Mouse (Mus musculus): ENCODE results near the gene S100a13. TPM values are rescaled to one million over a fixed set of nuclear protein-coding genes. Genes with fewer than 3 reads are reported as not detected.

Gene S100a13
- polyA plus RNA-seq, 2 experiments: 11.1 to 19.7 TPM

- WGBS (ENCODE audit: insufficient replicate concordance): 43% methylated on average over 1 of the region's 1 CpGs
- Histone ChIP-seq H3K4me1 (replicated peaks; ENCODE audit: control insufficient read depth in 2 of 2, insufficient read depth in 2 of 2, low read length in 1 of 2) (peaks cover 0 to 3% of the 10 kb centered on the region in 2 experiments; a peak in 1 of 4 replicates), H3K9me3 (ENCODE audit: control insufficient read depth, low read length) (no peaks in the 10 kb centered on the region), H3K36me3 (replicated peaks; ENCODE audit: control insufficient read depth, insufficient read depth, low read depth) (no peaks in the 10 kb centered on the region), H3K4me3 (ENCODE audit: insufficient read depth in 1 of 2, low read depth in 2 of 2, low read length in 2 of 2) (no peak overlapping the region), H3K27ac (no peak overlapping the region), H3K4me2 (ENCODE audit: low read depth) (no peak overlapping the region), H3K9ac (replicated peaks) (no peak overlapping the region), H3K27me3 (ENCODE audit: control insufficient read depth, insufficient read depth, low read length) (no peaks in the 10 kb centered on the region)
- no peak for TF ChIP-seq EP300 (IDR thresholded peaks at IDR 0.05; ENCODE audit: low read depth)
- no peak for TF ChIP-seq CTCF (IDR thresholded peaks at IDR 0.05; ENCODE audit: low read depth)
- DNase-seq (ENCODE audit: low read depth in 3 of 3, low spot score in 3 of 3) (no peak), ATAC-seq (ENCODE audit: insufficient read depth) (no peak)
These were observed 21.2 kb downstream of the S100a13 start for GRCm38 (mm10) chr3:90535446-90535845.

- H3K4me1 ChIP-seq (replicated peaks; ENCODE audit: control insufficient read depth in 2 of 2, insufficient read depth in 2 of 2, low read length in 1 of 2): peaks cover 0 to 3% of the 10 kb centered on the region in 2 experiments; a peak in 1 of 4 replicates
- ATAC-seq (ENCODE audit: insufficient read depth) (peak; percentile 57; the same call in 1 of the 2 replicates), DNase-seq (ENCODE audit: low read depth in 3 of 3, low spot score in 3 of 3) (peak in 1 of 3 experiments; percentile 12)
- peak within 1 kb of the TSS; percentile 34 for H3K4me2 ChIP-seq (ENCODE audit: low read depth)
- H3K9me3 ChIP-seq (ENCODE audit: control insufficient read depth, low read length): no peaks in the 10 kb centered on the region
- no peak within 1 kb of the TSS for H3K27ac ChIP-seq
- H3K9ac ChIP-seq (replicated peaks): no peak within 1 kb of the TSS
- 49% methylated on average over 10 of the region's 10 CpGs for WGBS (ENCODE audit: insufficient replicate concordance)
- no peaks in the 10 kb centered on the region for H3K27me3 ChIP-seq (ENCODE audit: control insufficient read depth, insufficient read depth, low read length)
- TF ChIP-seq CTCF (IDR thresholded peaks at IDR 0.05; ENCODE audit: low read depth): no peak
- no peaks in the 10 kb centered on the region for H3K36me3 ChIP-seq (replicated peaks; ENCODE audit: control insufficient read depth, insufficient read depth, low read depth)
- H3K4me3 ChIP-seq (ENCODE audit: insufficient read depth in 1 of 2, low read depth in 2 of 2, low read length in 2 of 2): peak within 1 kb of the TSS; percentile 22 to 30; a peak in 3 of 4 replicates
These were observed 23.1 kb downstream of the S100a13 start, which contains the start of gene S100a16 for GRCm38 (mm10) chr3:90537141-90537904. Gene S100a16, plus strand, starts transcription at chr3:90537254.

- no peaks in the 10 kb centered on the region for H3K9me3 ChIP-seq (ENCODE audit: control insufficient read depth, low read length)
- H3K9ac ChIP-seq (replicated peaks): no peak overlapping the region
- H3K4me1 ChIP-seq (replicated peaks; ENCODE audit: control insufficient read depth in 2 of 2, insufficient read depth in 2 of 2, low read length in 1 of 2): peaks cover 0 to 3% of the 10 kb centered on the region in 2 experiments; a peak in 1 of 4 replicates
- no peak for TF ChIP-seq EP300 (IDR thresholded peaks at IDR 0.05; ENCODE audit: low read depth)
- no peak for TF ChIP-seq CTCF (IDR thresholded peaks at IDR 0.05; ENCODE audit: low read depth)
- WGBS (ENCODE audit: insufficient replicate concordance): 54% methylated on average over 5 of the region's 5 CpGs
- H3K4me2 ChIP-seq (ENCODE audit: low read depth): peak overlapping the region; percentile 34
- H3K27ac ChIP-seq: no peak overlapping the region
- H3K36me3 ChIP-seq (replicated peaks; ENCODE audit: control insufficient read depth, insufficient read depth, low read depth): no peaks in the 10 kb centered on the region
- no peaks in the 10 kb centered on the region for H3K27me3 ChIP-seq (ENCODE audit: control insufficient read depth, insufficient read depth, low read length)
- ATAC-seq (ENCODE audit: insufficient read depth) (no peak), DNase-seq (ENCODE audit: low read depth in 3 of 3, low spot score in 3 of 3) (no peak)
- H3K4me3 ChIP-seq (ENCODE audit: insufficient read depth in 1 of 2, low read depth in 2 of 2, low read length in 2 of 2): peak overlapping the region; percentile 22 to 30; a peak in 3 of 4 replicates
These were observed 23.7 kb downstream of the S100a13 start for GRCm38 (mm10) chr3:90537905-90538296.

- WGBS (ENCODE audit: insufficient replicate concordance): 69% methylated on average over 4 of the region's 4 CpGs
- H3K4me3 ChIP-seq (ENCODE audit: insufficient read depth in 1 of 2, low read depth in 2 of 2, low read length in 2 of 2): no peak overlapping the region
These were observed 26.7 kb downstream of the S100a13 start for GRCm38 (mm10) chr3:90540904-90541303.

GRCm38 (mm10) chr3:90549676-90550420 lies 35.6 kb downstream of the S100a13 start:
- Histone ChIP-seq H3K27me3 (ENCODE audit: control insufficient read depth, insufficient read depth, low read length) (no peaks in the 10 kb centered on the region), H3K36me3 (replicated peaks; ENCODE audit: control insufficient read depth, insufficient read depth, low read depth) (no peaks in the 10 kb centered on the region), H3K9me3 (ENCODE audit: control insufficient read depth, low read length) (no peaks in the 10 kb centered on the region), H3K27ac (no peak overlapping the region), H3K4me3 (ENCODE audit: insufficient read depth in 1 of 2, low read depth in 2 of 2, low read length in 2 of 2) (no peak overlapping the region), H3K4me1 (replicated peaks; ENCODE audit: control insufficient read depth in 2 of 2, insufficient read depth in 2 of 2, low read length in 1 of 2) (no peaks in the 10 kb centered on the region), H3K4me2 (ENCODE audit: low read depth) (no peak overlapping the region), H3K9ac (replicated peaks) (no peak overlapping the region)
- 47% methylated on average over 5 of the region's 5 CpGs for WGBS (ENCODE audit: insufficient replicate concordance)
- DNase-seq (ENCODE audit: low read depth in 3 of 3, low spot score in 3 of 3) (no peak), ATAC-seq (ENCODE audit: insufficient read depth) (no peak)
- TF ChIP-seq EP300 (IDR thresholded peaks at IDR 0.05; ENCODE audit: low read depth) (no peak), CTCF (IDR thresholded peaks at IDR 0.05; ENCODE audit: low read depth) (no peak)

More at GRCm38 (mm10) chr3:90540904-90541303, 26.7 kb downstream of the S100a13 start:
- H3K9me3 ChIP-seq (ENCODE audit: control insufficient read depth, low read length): no peaks in the 10 kb centered on the region
- H3K9ac ChIP-seq (replicated peaks): no peak overlapping the region
- no peaks in the 10 kb centered on the region for H3K27me3 ChIP-seq (ENCODE audit: control insufficient read depth, insufficient read depth, low read length)
- no peak for ATAC-seq (ENCODE audit: insufficient read depth)
- no peak for DNase-seq (ENCODE audit: low read depth in 3 of 3, low spot score in 3 of 3)
- H3K4me2 ChIP-seq (ENCODE audit: low read depth): no peak overlapping the region
- TF ChIP-seq CTCF (IDR thresholded peaks at IDR 0.05; ENCODE audit: low read depth): no peak
- no peak for TF ChIP-seq EP300 (IDR thresholded peaks at IDR 0.05; ENCODE audit: low read depth)
- no peak overlapping the region for H3K27ac ChIP-seq
- H3K36me3 ChIP-seq (replicated peaks; ENCODE audit: control insufficient read depth, insufficient read depth, low read depth): no peaks in the 10 kb centered on the region
- peaks cover 0 to 3% of the 10 kb centered on the region in 2 experiments; a peak in 1 of 4 replicates for H3K4me1 ChIP-seq (replicated peaks; ENCODE audit: control insufficient read depth in 2 of 2, insufficient read depth in 2 of 2, low read length in 1 of 2)

All from liver, embryonic 14.5 days (tissue).